Mouse (Mus musculus) midbrain, postnatal 0 days (tissue): ENCODE measurements at regions not wholly inside any gene's neighbourhood (a gene's known extent, or its start where the extent isn't known, plus 50 kb on each side); places are given as distances from the start of the nearest gene placed in this dataset.
A peak's percentile ranks its signal among the peaks of the same experiment; 100 is the strongest.

Experiments used
- ATAC-seq: fragments of 200-750 bp; cut with Nextera tagmentation; 2 replicates; pipeline ENCODE4 v1.8.0; 2017; ENCODE audit warnings: moderate number of reproducible peaks, mild to moderate bottlenecking, moderate TSS enrichment, moderate library complexity; ENCODE audit not compliant: low FRiP score
- DNase-seq: peaks from one replicate; pipeline ENCODE4 v3.0.0-alpha.2; 2015; ENCODE audit warnings: low spot score
- H3K27ac ChIP-seq: fragments of 300-500 bp; sonication (generic); 2 replicates; pipeline ENCODE4 v1.5.1; 2014; ENCODE audit warnings: low read depth, mild to moderate bottlenecking, low read length, mixed read lengths
- H3K27me3 ChIP-seq: fragments of 300-500 bp; sonication (generic); 2 replicates; pipeline ENCODE4 v1.6.1; 2014; ENCODE audit warnings: low read length, control low read depth, mixed read lengths; ENCODE audit not compliant: insufficient read depth
- H3K36me3 ChIP-seq: fragments of 300-500 bp; sonication (generic); 2 replicates; pipeline ENCODE4 v1.6.1; 2014; ENCODE audit warnings: low read length, control low read depth, mixed read lengths; ENCODE audit not compliant: insufficient read depth
- H3K4me1 ChIP-seq: fragments of 300-500 bp; sonication (generic); 2 replicates; pipeline ENCODE4 v1.6.1; 2014; ENCODE audit warnings: mild to moderate bottlenecking, control low read depth, antibody characterized with exemption, low read length, mixed read lengths; ENCODE audit not compliant: insufficient read depth
- H3K4me2 ChIP-seq: fragments of 300-500 bp; sonication (generic); 2 replicates; pipeline ENCODE4 v1.6.1; 2014; ENCODE audit warnings: low read depth, mild to moderate bottlenecking, low read length, mixed read lengths; ENCODE audit not compliant: poor library complexity, severe bottlenecking
- H3K4me3 ChIP-seq: fragments of 300-500 bp; sonication (generic); 2 replicates; pipeline ENCODE4 v1.5.1; 2014; ENCODE audit warnings: low read depth, mild to moderate bottlenecking, low read length, moderate library complexity
- H3K9ac ChIP-seq: fragments of 300-500 bp; sonication (generic); replicated peaks from 2 replicates; pipeline ENCODE4 v1.6.1; 2014; ENCODE audit warnings: mild to moderate bottlenecking, low read length, moderate library complexity, mixed read lengths; ENCODE audit not compliant: poor library complexity, severe bottlenecking
- H3K9me3 ChIP-seq: fragments of 300-500 bp; sonication (generic); 2 replicates; pipeline ENCODE4 v1.6.1; 2016; ENCODE audit warnings: low read length, control low read depth
- CTCF ChIP-seq: IDR thresholded peaks from 2 replicates; pipeline ENCODE4 v1.5.1; 2016; ENCODE audit warnings: antibody characterized with exemption, mild to moderate bottlenecking
- WGBS: fragments of 180-500 bp; shearing (Covaris S2); extraction: QIAGEN DNeasy Blood & Tissue Kit; methylation state at CpG from one replicate; pipeline ENCODE4 v1.1.7; 2014; 5-methylcytosine and 5-hydroxymethylcytosine counted together

DNA sequence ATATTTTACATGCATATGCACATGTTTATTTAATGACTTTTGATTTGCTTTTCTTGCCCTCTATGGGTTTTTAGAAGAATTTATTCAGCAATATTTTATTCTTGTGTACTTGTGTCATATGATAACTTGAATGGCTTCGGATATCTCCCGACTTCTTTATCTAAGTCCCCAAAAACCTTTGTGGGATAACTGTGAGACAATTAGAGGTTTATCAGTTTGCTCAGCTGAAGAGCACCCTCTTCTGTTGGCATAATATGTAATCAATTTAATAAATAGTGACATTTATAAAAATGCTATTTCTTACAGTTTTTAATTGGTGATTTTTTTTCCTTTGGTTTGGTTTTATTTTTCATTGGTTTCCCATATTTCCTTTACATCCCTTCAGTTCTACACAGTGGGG, 194.2 kb upstream of the Tent5a start:
- ATAC-seq (no peak), DNase-seq (no peak)
- Histone ChIP-seq H3K9me3 (no peaks in the 10 kb centered on the region), H3K27me3 (no peaks in the 10 kb centered on the region), H3K27ac (no peak overlapping the region), H3K9ac (no peak overlapping the region), H3K4me2 (no peak overlapping the region), H3K36me3 (no peaks in the 10 kb centered on the region), H3K4me3 (no peak overlapping the region), H3K4me1 (no peaks in the 10 kb centered on the region)
- peak; percentile 23; the same call in 1 of the 2 replicates for TF ChIP-seq CTCF
- WGBS, result 80% methylated on average over 2 of the region's 2 CpGs

- no peak overlapping the region for H3K4me3 ChIP-seq
- no peaks in the 10 kb centered on the region for H3K9me3 ChIP-seq
- H3K4me2 ChIP-seq, result no peak overlapping the region
- no peaks in the 10 kb centered on the region for H3K4me1 ChIP-seq
- WGBS, result 77% methylated on average over 6 of the region's 6 CpGs
- no peaks in the 10 kb centered on the region for H3K27me3 ChIP-seq
- no peak overlapping the region for H3K27ac ChIP-seq
- TF ChIP-seq CTCF, result no peak
- no peak overlapping the region for H3K9ac ChIP-seq
- ATAC-seq (no peak), DNase-seq (no peak)
- H3K36me3 ChIP-seq, result no peaks in the 10 kb centered on the region
These were observed 193.8 kb upstream of the Tent5a start for GRCm38 (mm10) chr9:85520941-85521340.

- no peak for ATAC-seq
- 73% methylated on average over 4 of the region's 4 CpGs for WGBS
- no peak for TF ChIP-seq CTCF
These were observed 171.9 kb upstream of the Tent5a start for GRCm38 (mm10) chr9:85499006-85499405.

GRCm38 (mm10) chr9:85497348-85497747, 170.2 kb upstream of the Tent5a start:
- no peak for ATAC-seq
- 70% methylated on average over 1 of the region's 1 CpGs for WGBS
- H3K9me3 ChIP-seq, result no peaks in the 10 kb centered on the region
- no peak overlapping the region for H3K9ac ChIP-seq
- no peak overlapping the region for H3K27ac ChIP-seq
- H3K4me3 ChIP-seq, result no peak overlapping the region
- TF ChIP-seq CTCF, result no peak
- H3K27me3 ChIP-seq, result no peaks in the 10 kb centered on the region
- DNase-seq, result peak; percentile 23
- H3K4me1 ChIP-seq, result no peaks in the 10 kb centered on the region
- H3K4me2 ChIP-seq, result no peak overlapping the region
- H3K36me3 ChIP-seq, result no peaks in the 10 kb centered on the region

More at GRCm38 (mm10) chr9:85499006-85499405, 171.9 kb upstream of the Tent5a start:
- H3K27ac ChIP-seq, result no peak overlapping the region
- no peaks in the 10 kb centered on the region for H3K27me3 ChIP-seq
- no peaks in the 10 kb centered on the region for H3K9me3 ChIP-seq
- no peak overlapping the region for H3K4me3 ChIP-seq
- H3K4me2 ChIP-seq, result no peak overlapping the region
- no peak for DNase-seq
- no peaks in the 10 kb centered on the region for H3K4me1 ChIP-seq
- H3K9ac ChIP-seq, result no peak overlapping the region
- no peaks in the 10 kb centered on the region for H3K36me3 ChIP-seq

DNA sequence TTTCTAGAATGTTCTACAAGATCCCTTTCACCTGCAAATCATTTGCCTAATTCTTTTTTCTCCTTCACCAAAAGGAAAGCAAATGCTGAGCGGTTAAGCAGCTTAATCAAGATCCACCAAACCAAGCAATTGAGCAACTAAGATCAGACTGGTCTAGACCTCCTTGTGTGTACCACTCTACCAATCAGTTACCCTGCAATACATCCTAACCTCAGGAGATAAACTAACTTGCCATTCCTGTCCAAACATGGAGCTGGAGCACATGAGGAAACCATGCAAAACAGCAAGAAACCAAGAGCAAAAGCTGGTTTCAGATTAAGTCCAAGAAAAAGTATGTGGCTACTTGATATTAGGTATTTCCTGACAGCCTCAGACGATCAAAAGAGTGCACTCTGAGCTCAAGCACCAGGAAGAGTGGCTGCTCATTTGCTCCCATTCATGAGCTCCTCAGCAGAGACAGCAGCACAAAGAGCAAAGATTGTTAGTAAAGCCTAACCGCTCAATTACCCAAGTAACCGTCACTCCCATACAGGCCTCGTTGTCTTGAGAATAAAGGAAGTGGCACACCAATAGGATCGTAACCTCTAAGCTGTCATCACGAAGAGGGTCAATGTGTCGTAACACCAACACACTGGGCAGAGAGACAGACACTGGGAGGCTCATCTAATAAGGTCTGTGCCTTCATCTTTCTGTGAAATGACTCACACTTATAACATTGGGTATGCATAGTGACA, 169.5 kb upstream of the Tent5a start:
- WGBS, result 23% methylated on average over 8 of the region's 8 CpGs
- DNase-seq (no peak), ATAC-seq (no peak)
- no peaks in the 10 kb centered on the region for H3K9me3 ChIP-seq
- no peak overlapping the region for H3K4me2 ChIP-seq
- no peak overlapping the region for H3K9ac ChIP-seq
- H3K27ac ChIP-seq, result no peak overlapping the region
- H3K4me3 ChIP-seq, result no peak overlapping the region
- H3K27me3 ChIP-seq, result no peaks in the 10 kb centered on the region
- H3K4me1 ChIP-seq, result no peaks in the 10 kb centered on the region
- no peaks in the 10 kb centered on the region for H3K36me3 ChIP-seq
- TF ChIP-seq CTCF, result no peak

GRCm38 (mm10) chr9:85495056-85495455, 167.9 kb upstream of the Tent5a start:
- TF ChIP-seq CTCF, result no peak
- no peak overlapping the region for H3K4me3 ChIP-seq
- no peak for DNase-seq
- no peak for ATAC-seq
- no peaks in the 10 kb centered on the region for H3K27me3 ChIP-seq
- no peaks in the 10 kb centered on the region for H3K9me3 ChIP-seq
- H3K9ac ChIP-seq, result no peak overlapping the region
- no peak overlapping the region for H3K4me2 ChIP-seq
- no peaks in the 10 kb centered on the region for H3K4me1 ChIP-seq
- no peaks in the 10 kb centered on the region for H3K36me3 ChIP-seq
- H3K27ac ChIP-seq, result no peak overlapping the region
- 82% methylated on average over 4 of the region's 4 CpGs for WGBS
